Mouse (Mus musculus): Measurements from ENCODE around the gene 1700016H13Rik.

1700016H13Rik gene

GRCm38 (mm10) chr5:103603115-103603893 lies 52.5 kb downstream of the 1700016H13Rik start:
- DNase-seq (ENCODE audit: low spot score): peak; percentile 76

GRCm38 (mm10) chr5:103598881-103599280 lies 56.9 kb downstream of the 1700016H13Rik start:
- DNase-seq (ENCODE audit: low spot score): peak; percentile 38

GRCm38 (mm10) chr5:103598264-103598663 lies 57.5 kb downstream of the 1700016H13Rik start:
- DNase-seq (ENCODE audit: low spot score): no peak
